Mouse (Mus musculus) liver, adult 2 months (tissue): ENCODE results near the gene Cela2a. TPM values are rescaled to one million over a fixed set of nuclear protein-coding genes. Genes with fewer than 3 reads are reported as not detected.

Experiments used
- DNase-seq: peaks from one replicate; pipeline ENCODE4 v3.0.0-alpha.2; 2011; ENCODE audit warnings: low read depth, low spot score; ENCODE audit errors: extremely low read depth
- H3K27ac ChIP-seq: fragments of 200-500 bp; replicated peaks from 2 replicates; pipeline ENCODE4 v1.5.1; 2012; ENCODE audit warnings: low read depth, mild to moderate bottlenecking, control low read depth, inconsistent platforms, low read length; ENCODE audit not compliant: insufficient read depth
- H3K27me3 ChIP-seq: fragments of 200-500 bp; 2 replicates; pipeline ENCODE4 v1.6.1; 2012; ENCODE audit warnings: mild to moderate bottlenecking, moderate library complexity, low read length, inconsistent platforms; ENCODE audit not compliant: control insufficient read depth, insufficient read depth
- H3K36me3 ChIP-seq: fragments of 200-500 bp; 2 replicates; pipeline ENCODE4 v1.6.1; 2012; ENCODE audit warnings: low read length, inconsistent platforms; ENCODE audit not compliant: control insufficient read depth, insufficient read depth
- H3K4me1 ChIP-seq: fragments of 200-500 bp; 2 replicates; pipeline ENCODE4 v1.6.1; 2011; ENCODE audit warnings: low read length; ENCODE audit not compliant: control insufficient read depth, insufficient read depth
- H3K4me3 ChIP-seq: fragments of 200-500 bp; 2 replicates; pipeline ENCODE4 v1.5.1; 2011; ENCODE audit warnings: low read depth, mild to moderate bottlenecking, control low read depth, low read length, moderate library complexity; ENCODE audit not compliant: insufficient read depth
- H3K79me2 ChIP-seq: fragments of 200-500 bp; 2 replicates; pipeline ENCODE4 v1.6.1; 2012; ENCODE audit warnings: inconsistent platforms, mild to moderate bottlenecking, low read length, moderate library complexity; ENCODE audit not compliant: control insufficient read depth, insufficient read depth
- H3K9ac ChIP-seq: fragments of 200-500 bp; 2 replicates; pipeline ENCODE4 v1.6.1; 2012; ENCODE audit warnings: low read depth, mild to moderate bottlenecking, control low read depth, inconsistent platforms, low read length
- CTCF ChIP-seq: fragments of 200-500 bp; IDR thresholded peaks from 2 replicates; pipeline ENCODE4 v1.5.1; 2011; ENCODE audit warnings: low read depth, low read length, control low read depth
- POLR2A ChIP-seq: fragments of 200-500 bp; IDR thresholded peaks from 2 replicates; pipeline ENCODE4 v1.6.1; 2011; ENCODE audit warnings: low read length, control low read depth; ENCODE audit not compliant: insufficient read depth; ENCODE audit errors: extremely low read depth
- WGBS: fragments of 180-500 bp; shearing (Covaris S2); methylation state at CpG from one replicate; pipeline ENCODE4 v1.1.7; 2018; 5-methylcytosine and 5-hydroxymethylcytosine counted together
- polyA plus RNA-seq: library from polyadenylated mRNA; depleted of rRNA; stranded (reverse); fragments of >200 nt; gene quantifications from 2 replicates; pipeline ENCODE4 v1.2.3, GENCODE M21; 2012
- total RNA-seq: library from RNA; depleted of rRNA; stranded (reverse); fragments of >200 nt; gene quantifications from 2 replicates; pipeline ENCODE4 v1.2.3, GENCODE M21; 2014

Cela2a gene
- total and polyA plus RNA-seq, 2 experiments, result 4.8 to 238 TPM

DNA sequence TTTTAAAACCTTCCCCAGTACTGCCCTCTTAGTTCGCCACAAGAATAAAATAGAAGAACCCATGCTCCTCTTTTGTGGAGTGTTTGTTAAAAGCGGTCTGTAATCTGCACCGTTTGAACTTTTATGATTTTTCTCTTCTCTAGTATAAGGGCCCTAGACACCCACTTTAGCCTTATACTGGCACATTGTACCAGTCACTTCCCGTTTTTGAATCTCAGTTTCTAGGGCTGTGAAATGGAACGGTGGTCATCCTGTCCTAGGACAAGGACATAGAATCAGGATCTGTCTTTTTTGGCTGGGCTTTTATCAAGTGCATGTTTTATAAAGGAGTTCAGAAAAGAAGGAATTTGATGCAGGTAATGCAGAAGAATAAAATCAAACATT is 31.8 kb downstream of the Cela2a start:
- H3K27me3 ChIP-seq, result no peaks in the 10 kb centered on the region
- peaks cover 10% of the 10 kb centered on the region; the same call in 1 of the 2 replicates for H3K36me3 ChIP-seq
- peak overlapping the region; percentile 80 for H3K9ac ChIP-seq
- TF ChIP-seq POLR2A, result no peak
- TF ChIP-seq CTCF, result no peak
- peaks cover 12% of the 10 kb centered on the region for H3K79me2 ChIP-seq
- no peak for DNase-seq
- peaks cover 31% of the 10 kb centered on the region for H3K4me1 ChIP-seq
- H3K4me3 ChIP-seq, result peak overlapping the region; percentile 96
- WGBS, result 2% methylated on average over 5 of the region's 5 CpGs
- peak overlapping the region; percentile 85 for H3K27ac ChIP-seq

DNA sequence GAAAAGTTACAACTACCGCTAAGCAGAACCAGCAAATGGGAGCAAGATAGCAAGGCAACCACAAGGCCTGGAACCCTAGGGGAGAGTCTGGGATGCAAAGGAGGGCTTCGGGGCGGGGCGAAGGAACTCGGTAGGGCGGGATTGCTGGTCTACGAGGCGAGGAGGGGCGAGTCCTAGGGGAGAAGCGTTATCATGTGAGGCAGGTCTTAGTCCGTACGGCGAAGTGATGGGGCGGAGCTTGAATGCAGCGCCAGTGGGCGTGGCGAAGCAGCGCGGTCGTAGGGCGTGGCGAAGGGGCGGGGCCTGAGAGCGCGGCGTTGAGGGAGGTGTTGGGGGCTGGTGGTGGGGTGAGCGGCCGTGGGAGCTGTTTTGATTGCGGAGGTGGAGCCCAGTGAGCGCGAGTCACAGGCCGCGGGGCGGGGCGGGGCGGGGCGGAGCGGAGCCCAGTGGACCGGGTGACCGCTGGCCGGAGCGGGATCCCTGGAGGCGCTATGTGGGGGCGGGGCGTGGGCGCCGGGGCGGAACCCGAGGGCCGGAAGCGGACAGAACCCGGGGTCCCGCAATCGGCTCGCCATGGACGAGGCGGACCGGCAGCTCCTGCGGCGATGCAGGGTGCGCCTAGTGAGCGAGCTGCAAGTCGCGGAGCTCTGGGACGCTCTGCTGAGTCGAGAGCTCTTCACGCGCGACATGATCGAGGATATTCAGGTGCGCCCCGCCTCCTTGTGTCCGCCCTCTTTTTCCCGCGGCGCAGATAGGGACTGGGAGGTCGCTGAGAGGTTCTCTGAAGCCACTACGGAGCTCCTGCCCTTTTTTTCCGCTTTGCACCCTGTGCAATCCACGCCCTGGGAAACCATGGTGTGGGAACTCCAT is 32.4 kb downstream of the Cela2a start, which contains the start of gene Casp9:
Gene Casp9, plus strand, starts transcription at position 331 of the 870 bp plus-strand sequence.
- under 1% methylated on average over 77 of the region's 80 CpGs for WGBS
- TF ChIP-seq CTCF, result no peak
- TF ChIP-seq POLR2A, result peak; percentile 72
- peak within 1 kb of the TSS; percentile 85 for H3K27ac ChIP-seq
- no peaks in the 10 kb centered on the region for H3K27me3 ChIP-seq
- peaks cover 12% of the 10 kb centered on the region for H3K79me2 ChIP-seq
- peaks cover 10% of the 10 kb centered on the region; the same call in 1 of the 2 replicates for H3K36me3 ChIP-seq
- peak within 1 kb of the TSS; percentile 96 for H3K4me3 ChIP-seq
- DNase-seq, result peak; percentile 88
- H3K4me1 ChIP-seq, result peaks cover 31% of the 10 kb centered on the region
- peak within 1 kb of the TSS; percentile 80 for H3K9ac ChIP-seq

DNA sequence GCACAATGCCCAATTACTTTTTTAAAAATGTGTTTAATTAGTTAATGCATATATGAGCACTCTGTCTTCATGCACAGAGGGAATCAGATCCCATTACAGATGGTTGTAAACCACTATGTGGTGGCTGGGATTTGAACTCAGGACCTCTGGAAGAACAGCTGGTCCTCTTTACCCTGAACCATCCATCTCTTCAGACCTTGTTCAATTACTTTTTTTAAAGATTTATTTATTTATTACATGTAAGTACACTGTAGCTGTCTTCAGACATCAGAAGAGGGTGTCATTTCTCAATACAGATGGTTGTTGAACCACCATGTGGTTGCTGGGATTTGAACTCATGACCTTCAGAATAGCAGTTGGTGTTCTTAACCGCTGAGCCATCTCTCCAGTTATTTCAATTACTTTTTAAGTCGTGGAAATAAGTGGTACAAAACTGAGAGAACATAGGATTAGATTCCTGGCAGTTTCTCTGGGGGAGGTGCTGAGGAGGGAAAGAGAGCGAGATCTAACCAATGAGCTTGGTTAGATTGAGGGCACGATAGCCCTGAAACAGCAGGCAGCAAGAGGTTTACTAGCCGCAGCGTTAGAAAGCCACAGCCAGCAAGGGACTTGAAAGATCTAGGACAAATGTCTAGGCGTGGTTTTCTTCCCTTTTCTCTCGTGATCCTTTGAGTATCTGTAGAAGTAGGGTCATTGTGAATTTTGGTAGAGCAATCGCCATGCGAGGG is 33.2 kb downstream of the Cela2a start:
- H3K36me3 ChIP-seq, result peaks cover 8% of the 10 kb centered on the region; the same call in 1 of the 2 replicates
- H3K4me3 ChIP-seq, result peak overlapping the region; percentile 26
- 8% methylated on average over 10 of the region's 10 CpGs for WGBS
- H3K27ac ChIP-seq, result peak overlapping the region; percentile 78
- H3K9ac ChIP-seq, result peak overlapping the region; percentile 63
- peak; percentile 66 for DNase-seq
- peaks cover 12% of the 10 kb centered on the region for H3K79me2 ChIP-seq
- H3K27me3 ChIP-seq, result no peaks in the 10 kb centered on the region
- no peak for TF ChIP-seq POLR2A
- no peak for TF ChIP-seq CTCF
- peaks cover 31% of the 10 kb centered on the region for H3K4me1 ChIP-seq

DNA sequence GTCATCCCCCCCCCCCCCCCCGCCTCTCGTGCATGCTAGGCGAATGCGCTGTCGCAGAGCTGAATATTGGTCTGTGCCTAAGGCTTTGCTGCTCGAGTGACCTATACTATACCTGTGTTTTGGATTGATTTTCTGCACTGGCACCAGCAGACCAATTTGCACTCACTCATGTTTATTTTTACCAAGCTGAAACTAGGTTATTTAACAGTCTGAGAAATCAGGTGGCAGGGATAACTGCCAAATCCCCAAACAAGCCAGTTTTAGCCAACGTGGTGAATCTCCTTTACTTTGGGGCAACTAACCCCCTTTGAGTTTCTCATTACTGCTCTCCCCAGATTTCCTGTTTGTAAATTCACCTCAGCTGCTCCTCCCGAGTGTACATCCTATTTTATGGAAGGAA is 34.0 kb downstream of the Cela2a start:
- peaks cover 31% of the 10 kb centered on the region for H3K4me1 ChIP-seq
- peak overlapping the region; percentile 78 for H3K27ac ChIP-seq
- H3K36me3 ChIP-seq, result peaks cover 4% of the 10 kb centered on the region; the same call in 1 of the 2 replicates
- no peak overlapping the region for H3K4me3 ChIP-seq
- no peak overlapping the region for H3K9ac ChIP-seq
- H3K79me2 ChIP-seq, result peaks cover 9% of the 10 kb centered on the region
- TF ChIP-seq POLR2A (no peak), CTCF (no peak)
- H3K27me3 ChIP-seq, result no peaks in the 10 kb centered on the region
- peak; percentile 89 for DNase-seq
- 26% methylated on average over 8 of the region's 8 CpGs for WGBS

DNA sequence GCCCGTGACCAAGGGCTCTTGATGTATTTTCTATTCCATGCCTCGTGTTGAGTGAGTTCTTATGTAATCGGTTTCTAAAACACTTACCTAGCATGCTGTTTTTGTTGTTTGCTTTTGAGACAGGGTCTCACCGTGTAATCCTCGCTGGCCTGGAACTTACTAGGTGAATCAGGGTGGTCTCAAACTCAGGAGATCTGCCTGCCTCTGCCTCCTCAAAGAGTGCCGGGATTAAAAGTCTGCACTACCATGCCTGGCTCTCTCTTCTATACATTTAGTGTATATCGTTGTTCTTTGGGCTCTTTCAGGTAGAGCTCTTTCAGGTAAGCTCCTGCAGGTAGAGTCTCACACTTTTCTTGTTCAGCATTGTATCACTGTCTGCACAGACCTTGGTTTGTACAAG is 34.5 kb downstream of the Cela2a start:
- H3K36me3 ChIP-seq, result no peaks in the 10 kb centered on the region
- WGBS, result 47% methylated on average over 7 of the region's 7 CpGs
- no peak for DNase-seq
- H3K27me3 ChIP-seq, result no peaks in the 10 kb centered on the region
- peak overlapping the region; percentile 82 for H3K27ac ChIP-seq
- TF ChIP-seq POLR2A (no peak), CTCF (no peak)
- H3K9ac ChIP-seq, result no peak overlapping the region; the same call in 1 of the 2 replicates
- no peak overlapping the region for H3K4me3 ChIP-seq
- peaks cover 7% of the 10 kb centered on the region for H3K79me2 ChIP-seq
- H3K4me1 ChIP-seq, result peaks cover 28% of the 10 kb centered on the region
